Mouse (Mus musculus) thymus, adult 2 months (tissue): ENCODE measurements around the gene Sub1.

ENCODE experiments used
- CTCF ChIP-seq: fragments of 200-500 bp; IDR thresholded peaks from 2 replicates; pipeline ENCODE4 v1.5.1; 2012; ENCODE audit warnings: mild to moderate bottlenecking, control low read depth, low read length, moderate library complexity, borderline replicate concordance; ENCODE audit not compliant: control insufficient read depth, poor library complexity, insufficient read depth; ENCODE audit errors: extremely low read depth
- POLR2A ChIP-seq: fragments of 200-500 bp; IDR thresholded peaks from 2 replicates; pipeline ENCODE4 v1.6.1; 2012; ENCODE audit warnings: mild to moderate bottlenecking, low read length, control low read depth, moderate library complexity; ENCODE audit not compliant: control insufficient read depth, poor library complexity, insufficient read depth; ENCODE audit errors: extremely low read depth

GRCm38 (mm10) chr15:11994006-11994405, 2.8 kb downstream of the Sub1 start:
- no peak for TF ChIP-seq POLR2A
- TF ChIP-seq CTCF = no peak
